Mouse (Mus musculus) frontal cortex, postnatal 14 days (tissue): ENCODE measurements around the gene Avp.

Experiments
- DNase-seq, 2 experiments: peaks; one replicate each; pipeline ENCODE4 v3.0.0; 2022; ENCODE audit warnings: low spot score in 2 of 2

Gene Avp

DNA sequence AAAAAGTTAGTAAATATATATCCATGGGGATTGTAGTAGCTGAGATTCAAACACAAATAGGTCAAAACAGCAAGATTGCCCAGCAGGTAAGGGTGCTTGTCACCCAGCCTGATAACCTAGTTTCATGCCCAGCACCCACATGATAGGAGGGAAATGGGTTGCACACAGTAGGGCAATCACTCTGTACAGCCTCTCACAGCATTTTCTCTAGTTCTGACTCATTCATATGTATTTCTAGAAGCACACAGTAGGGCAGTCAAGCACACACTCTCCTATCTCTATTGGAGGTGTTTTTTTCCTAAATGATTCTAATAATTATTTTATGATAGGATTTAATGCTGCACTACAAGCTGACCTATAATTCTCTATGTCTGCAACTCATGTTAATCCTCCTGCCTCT lies 12.4 kb downstream of the Avp start:
- DNase-seq = no peak

DNA sequence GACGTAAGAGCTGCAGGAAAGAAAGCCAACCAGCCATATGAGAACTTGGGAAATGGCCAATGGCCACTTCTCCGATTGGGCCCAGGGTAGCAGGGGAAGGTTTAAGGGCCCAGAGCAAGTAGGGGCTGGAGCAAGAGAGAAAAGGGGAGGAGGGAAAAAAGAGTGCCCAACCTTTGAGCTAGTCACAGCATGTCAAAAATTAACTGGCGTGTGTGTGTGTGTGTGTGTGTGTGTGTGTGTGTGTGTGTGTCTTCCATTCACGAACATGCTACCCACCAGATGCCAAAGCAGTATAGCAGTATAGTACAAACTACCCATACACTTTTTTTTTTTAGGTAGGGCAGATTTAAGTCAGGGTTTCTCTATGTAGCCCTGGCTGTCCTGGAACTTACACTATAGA lies 13.4 kb downstream of the Avp start:
- DNase-seq = no peak

DNA sequence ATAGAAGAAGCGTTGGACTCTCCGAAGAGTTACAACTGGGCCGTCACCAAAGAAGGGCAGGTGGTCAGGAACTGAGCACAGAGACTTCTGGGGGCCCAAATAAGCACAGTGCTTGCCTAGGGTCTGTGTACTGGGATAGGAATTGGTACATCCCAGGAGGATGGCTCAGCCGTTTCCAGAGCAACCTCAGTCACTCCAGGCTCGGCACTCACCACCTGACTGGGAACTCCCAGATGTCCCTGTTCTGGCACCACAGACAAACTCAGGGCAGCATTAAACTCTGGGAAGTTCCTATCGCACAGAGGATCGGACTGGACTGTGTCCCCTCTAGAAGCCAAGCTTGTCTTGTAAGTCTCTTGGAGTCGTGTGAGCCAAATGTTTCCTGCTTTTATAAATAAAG lies 17.4 kb downstream of the Avp start:
- no peak for DNase-seq

DNA sequence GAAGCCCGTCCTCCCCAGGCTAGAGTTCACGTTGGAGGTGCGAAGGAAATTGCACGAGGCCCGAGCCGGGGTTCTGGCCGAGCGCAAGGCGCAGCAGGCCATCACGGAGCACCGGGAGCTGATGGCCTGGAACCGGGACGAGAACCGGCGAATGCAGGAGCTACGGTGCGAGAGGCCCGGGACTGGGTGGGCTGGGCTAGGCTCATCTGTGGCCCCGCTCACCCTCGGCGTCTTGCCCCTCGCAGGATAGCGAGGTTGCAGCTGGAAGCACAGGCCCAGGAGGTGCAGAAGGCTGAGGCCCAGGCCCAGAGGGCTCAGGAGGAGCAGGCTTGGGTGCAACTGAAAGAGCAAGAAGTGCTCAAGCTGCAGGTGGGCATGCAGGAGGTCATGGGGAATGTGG lies 18.3 kb downstream of the Avp start:
- DNase-seq = peak in 1 of 2 experiments; percentile 38

DNA sequence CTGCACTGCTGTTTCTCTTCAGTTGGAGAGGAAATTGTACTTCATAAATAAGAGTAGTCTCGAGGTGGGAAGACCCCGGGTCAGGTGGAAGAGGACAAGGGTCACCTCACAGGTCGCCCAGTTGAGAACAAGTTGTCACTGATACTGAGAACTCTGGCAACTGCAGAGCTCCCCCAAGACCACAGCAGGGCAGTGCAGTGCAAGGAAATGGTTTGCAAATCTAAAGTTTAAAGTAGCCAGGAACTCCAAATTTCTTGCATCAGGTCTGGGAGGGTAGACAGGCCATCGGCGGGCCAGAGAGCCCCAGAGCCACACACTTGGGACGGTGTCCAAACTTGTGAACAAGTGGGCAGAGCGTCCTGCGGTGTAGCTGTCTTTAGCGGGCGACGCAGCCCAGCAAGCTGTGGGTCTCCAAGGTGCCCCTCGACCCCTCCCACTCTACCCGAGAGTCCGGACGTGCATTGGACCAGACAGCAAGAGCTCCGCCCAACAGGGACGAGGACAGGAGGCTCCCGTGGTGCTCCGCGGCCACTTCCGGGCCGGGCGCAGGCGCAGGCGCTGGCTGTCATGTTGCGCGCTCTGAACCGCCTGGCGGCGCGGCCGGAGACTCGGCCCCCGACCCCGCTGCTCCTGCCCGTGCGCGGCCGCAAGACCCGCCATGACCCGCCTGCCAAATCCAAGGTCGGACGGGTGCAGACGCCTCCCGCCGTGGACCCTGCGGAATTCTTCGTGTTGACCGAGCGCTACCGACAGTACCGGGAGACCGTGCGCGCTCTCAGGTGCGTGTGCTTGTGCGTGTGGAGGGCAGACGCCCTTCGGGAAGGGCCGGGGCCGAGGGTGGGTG lies 18.9 kb downstream of the Avp start, which contains the start of gene Mrps26:
TSS of gene Mrps26 (plus strand) at position 531 of the 844 bp plus-strand sequence.
- DNase-seq = peak; percentile 86 to 90

DNA sequence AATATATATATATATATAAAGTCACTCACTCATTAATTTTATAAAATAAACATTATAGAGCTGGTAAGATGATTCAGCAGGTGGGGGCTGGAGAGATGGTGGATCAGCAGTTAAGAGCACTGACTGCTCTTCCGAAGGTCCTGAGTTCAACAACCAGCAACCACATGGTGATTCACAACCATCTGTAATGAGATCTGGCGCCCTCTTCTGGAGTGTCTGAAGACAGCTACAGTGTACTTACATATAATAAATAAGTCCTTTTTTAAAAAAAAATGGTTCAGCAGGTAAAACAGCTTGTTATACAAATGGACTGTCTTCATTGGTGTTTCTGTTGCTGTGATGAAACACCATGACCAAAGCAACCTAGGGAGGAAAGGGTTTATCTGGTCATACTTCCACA lies 24.3 kb downstream of the Avp start:
- DNase-seq = no peak

DNA sequence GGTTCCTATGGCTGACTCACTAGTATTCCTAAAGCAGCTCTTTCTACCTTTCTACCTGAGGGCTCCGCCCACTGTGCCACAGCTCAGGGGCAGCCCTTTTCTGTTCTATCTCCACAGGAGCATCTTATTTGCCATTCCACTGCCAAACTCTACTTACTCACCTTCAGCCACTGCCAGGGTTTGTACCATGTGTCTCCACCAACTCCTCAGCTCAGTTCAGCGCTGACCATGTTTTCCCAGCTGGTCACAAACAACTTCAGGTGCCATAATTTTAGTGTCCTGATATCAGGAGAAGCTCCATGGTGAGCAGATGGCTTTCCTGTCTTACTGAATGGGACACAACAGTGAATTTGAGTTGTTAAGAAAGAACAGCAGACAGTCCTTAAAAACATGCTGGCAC lies 24.9 kb downstream of the Avp start:
- DNase-seq = no peak

DNA sequence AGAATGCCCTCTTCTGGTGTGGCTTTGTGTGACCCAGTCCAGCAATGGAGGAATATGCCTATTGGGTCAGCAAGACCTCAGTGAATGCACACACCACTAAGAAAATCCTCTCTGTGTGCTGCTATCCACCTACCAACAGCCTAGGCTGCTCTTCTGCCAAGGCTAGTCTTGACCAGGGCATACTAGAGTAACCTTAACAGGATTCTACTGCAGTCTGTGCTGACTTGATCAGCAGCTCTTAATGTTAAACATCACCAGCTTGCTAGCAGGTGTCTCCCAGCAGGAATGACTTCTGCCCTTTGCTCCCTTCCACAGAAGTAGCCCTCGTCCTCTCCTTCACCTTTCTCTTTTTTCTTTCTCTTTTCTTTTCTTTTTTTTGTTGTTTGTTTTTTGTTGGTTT lies 26.1 kb downstream of the Avp start:
- DNase-seq = no peak

DNA sequence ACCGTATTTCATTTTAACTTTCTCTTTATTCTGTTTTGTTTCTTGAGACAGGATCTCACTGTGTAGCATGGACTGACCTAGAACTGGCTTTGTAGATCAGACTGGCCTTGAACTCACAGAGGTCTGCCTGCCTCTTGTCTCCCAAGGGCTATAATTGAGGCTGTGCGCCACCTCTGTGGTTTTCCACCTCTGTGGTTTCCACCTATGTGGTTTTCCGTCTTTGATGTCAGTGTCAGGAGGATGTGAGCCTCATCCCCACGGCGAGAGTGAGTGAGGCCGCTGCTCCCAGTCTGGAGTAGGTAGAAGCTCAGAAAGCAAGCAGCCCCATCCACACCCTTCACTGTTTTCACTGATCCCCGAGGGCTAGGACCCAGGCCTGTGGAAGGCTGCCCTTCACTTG lies 27.5 kb downstream of the Avp start:
- no peak for DNase-seq

DNA sequence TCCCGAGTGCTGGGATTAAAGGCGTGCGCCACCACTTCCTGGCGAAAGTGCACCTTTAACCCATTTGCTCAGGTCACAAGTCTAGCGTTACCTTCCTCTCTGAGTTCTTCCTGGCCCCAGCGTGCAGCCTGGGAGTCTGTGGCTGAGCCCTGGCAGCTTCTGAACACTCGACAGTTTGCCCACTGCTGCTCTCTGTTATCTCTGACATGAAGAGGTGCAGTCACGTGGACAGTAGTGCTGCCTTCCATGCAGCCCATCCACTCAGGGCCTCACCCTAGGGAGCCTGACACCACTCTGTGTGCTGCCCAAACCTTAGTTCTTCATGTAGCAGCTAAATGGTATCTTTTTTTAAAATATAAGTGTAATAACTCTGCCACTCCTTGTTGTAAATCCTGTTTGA lies 35.4 kb downstream of the Avp start:
- DNase-seq = no peak

DNA sequence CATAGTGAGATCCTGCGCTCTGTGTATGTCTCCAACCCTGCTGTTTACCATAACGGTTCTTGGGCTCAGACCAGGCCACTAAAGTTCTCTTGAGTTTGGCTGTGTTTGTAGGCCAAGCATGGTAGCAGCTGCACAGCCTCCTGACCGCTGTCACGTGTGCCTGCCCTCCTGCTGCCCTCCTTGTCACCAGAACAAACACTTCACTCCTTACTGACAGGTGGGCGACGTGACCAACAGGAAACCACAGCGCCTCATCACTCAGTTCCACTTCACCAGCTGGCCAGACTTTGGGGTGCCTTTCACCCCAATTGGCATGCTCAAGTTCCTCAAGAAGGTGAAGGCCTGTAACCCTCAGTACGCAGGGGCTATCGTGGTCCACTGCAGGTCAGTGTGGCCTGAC lies 42.1 kb downstream of the Avp start:
- no peak for DNase-seq

DNA sequence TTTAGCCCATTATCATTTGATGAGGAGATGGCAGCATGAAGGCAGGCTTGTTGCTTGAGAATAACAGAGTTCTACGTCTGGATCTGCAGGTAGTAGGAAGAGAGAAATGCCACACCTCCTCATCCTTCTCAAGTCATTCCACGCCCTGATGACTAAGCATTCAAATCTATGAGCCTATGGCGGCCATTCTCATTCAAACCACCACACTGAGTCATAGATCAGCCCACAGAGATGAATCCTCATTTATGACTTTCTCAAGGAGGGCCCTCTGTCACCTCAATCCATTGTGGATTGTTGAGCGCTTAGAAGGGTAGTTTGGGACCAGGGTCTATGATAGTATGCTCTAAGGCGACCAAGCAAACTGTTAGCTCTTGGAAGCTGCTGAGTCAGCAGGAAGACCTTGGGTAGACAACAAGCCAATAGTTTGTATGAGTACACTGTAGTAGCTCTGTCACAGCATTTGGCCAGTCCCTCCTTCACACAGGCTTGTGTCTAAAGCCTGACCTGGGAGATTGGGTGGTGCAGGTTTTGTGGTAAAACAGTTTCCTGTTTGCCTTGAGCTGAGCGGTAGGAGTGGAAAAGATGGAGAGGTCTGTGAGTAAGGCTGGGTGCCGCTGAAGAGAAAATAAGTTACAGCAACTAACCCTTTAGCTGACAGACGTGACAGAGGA lies 43.3 kb downstream of the Avp start:
- no peak for DNase-seq

DNA sequence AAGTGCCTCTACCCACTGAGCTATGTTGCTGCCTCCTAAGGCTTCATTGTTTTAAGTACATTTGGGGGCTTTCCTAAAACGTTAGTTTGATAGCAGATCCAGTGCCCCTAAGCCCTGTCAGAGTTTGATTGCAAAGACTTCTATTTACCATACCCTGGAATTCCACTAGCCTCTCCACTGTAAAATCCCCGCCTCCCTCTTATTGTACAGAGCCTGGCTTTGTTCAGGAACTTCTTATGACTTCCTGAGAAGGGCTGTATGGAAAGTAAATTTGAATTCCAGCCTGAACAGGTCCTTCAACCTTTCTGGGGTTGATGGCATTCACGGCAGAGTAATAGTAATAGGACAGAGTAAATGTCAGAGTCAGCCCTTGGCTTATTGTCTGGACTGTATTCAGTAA lies 45.5 kb downstream of the Avp start:
- no peak for DNase-seq

DNA sequence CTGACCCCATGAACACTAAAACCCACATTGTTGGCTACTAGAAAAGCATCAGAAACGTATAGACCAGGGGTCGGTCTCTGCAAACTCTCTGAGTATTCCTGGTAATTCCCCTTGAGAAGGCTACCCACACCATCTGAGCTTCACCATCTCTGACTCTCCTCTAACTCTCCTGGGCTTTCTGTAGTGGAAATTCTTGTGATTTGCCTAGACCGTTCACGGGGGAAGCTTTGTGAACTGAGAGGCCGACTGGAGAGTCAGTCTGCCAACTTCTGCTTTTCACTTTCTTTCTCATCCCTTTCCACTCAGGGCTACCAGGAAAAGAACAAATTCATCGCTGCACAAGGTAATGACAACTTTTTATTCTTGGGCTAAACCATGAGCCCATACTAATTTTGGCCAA lies 47.3 kb downstream of the Avp start:
- DNase-seq = no peak

DNA sequence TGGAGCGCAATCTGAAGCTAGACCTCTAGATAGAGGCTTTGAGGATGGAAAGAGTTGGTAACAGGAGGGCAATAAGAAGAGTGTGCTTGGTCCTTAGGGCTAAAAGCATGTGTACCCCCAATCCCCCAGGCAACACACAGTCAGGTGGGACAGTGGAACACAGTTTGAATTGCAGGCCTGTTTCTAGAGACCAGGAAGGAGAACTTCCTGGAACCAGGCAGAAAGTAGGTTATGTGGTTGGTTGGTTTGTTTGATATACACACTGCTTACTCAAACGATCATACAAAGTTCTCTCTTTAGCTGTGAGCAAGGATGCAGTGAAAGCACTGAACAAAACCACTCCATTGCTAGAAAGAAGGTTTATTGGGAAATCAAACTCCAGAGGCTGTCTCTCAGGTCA lies 50.2 kb downstream of the Avp start:
- no peak for DNase-seq
